ENCODE assay signal across 22 mouse cellular contexts in genomic region chr7:144562016-144562415, GRCm38 (mm10). TPM values are rescaled to one million over a fixed set of nuclear protein-coding genes. Genes with fewer than 3 reads are reported as not detected.
DNase-seq lines count a peak whose midpoint lies in the region; ATAC-seq lines count a peak whose summit lies in the region.
"Had no signal": no experiment of that assay in that cellular context is flagged by ENCODE, and none has a peak within 500 bp of the region (broad histone marks: within the 10 kb centered on the region; RNA-seq: fewer than 3 reads in every experiment).

No protein-coding gene starts in this region.

- 0 out of 2 replicates have a peak, but pooled peaks cover 2% of the 10 kb centered on the region for H3K27me3 ChIP-seq in hindbrain, embryonic 11.5 days (ENCODE audit: control insufficient read depth, insufficient read depth, low read length)
- H3K27me3 ChIP-seq in hindbrain, embryonic 16.5 days (replicated peaks; ENCODE audit: control insufficient read depth, insufficient read depth, low read length), result no peaks in the 10 kb centered on the region; the same call in none of the 2 replicates
- H3K27me3 ChIP-seq in forebrain, embryonic 11.5 days (ENCODE audit: control insufficient read depth, insufficient read depth, low read length), result no peaks in the 10 kb centered on the region; the same call in 1 of the 2 replicates
- H3K27me3 ChIP-seq: embryonic facial prominence, embryonic 13.5 days; limb, embryonic 13.5 days; neural tube, embryonic 12.5 days had no signal

- DNase-seq in hindbrain, embryonic 11.5 days (ENCODE audit: low spot score), result peak; percentile 33
- DNase-seq in lung, postnatal 36 days, result peak; percentile 15
- no peak for DNase-seq in lung, postnatal 14 days
- peak; percentile 68 for DNase-seq in embryo, embryonic 10.5 days (ENCODE audit: low spot score)
- peak; percentile 62 for DNase-seq in yolk sac, embryonic 10.5 days (ENCODE audit: low spot score)
- DNase-seq in forebrain, embryonic 11.5 days (ENCODE audit: low spot score), result no peak
- DNase-seq: adrenal gland, postnatal 36 days; cerebellum, adult 18-20 months; layer of hippocampus, postnatal 36 days; thymus, postnatal 14 days had no signal

- H3K9ac ChIP-seq in hindbrain, embryonic 11.5 days (ENCODE audit: low read depth, low read length), result no peak overlapping the region
- H3K9ac ChIP-seq in hindbrain, embryonic 16.5 days (ENCODE audit: low read depth, low read length), result no peak overlapping the region
- H3K9ac ChIP-seq in forebrain, embryonic 11.5 days (ENCODE audit: low read length), result no peak overlapping the region
- H3K9ac ChIP-seq: embryonic facial prominence, embryonic 13.5 days; heart, embryonic 13.5 days; limb, embryonic 13.5 days; liver, embryonic 14.5 days; neural tube, embryonic 12.5 days had no signal

- no peak overlapping the region for H3K27ac ChIP-seq in hindbrain, embryonic 11.5 days (ENCODE audit: low read depth, low read length)
- no peak overlapping the region for H3K27ac ChIP-seq in hindbrain, embryonic 16.5 days (ENCODE audit: low read depth, low read length)
- H3K27ac ChIP-seq in forebrain, embryonic 11.5 days (ENCODE audit: low read depth, low read length), result no peak overlapping the region
- H3K27ac ChIP-seq: embryonic facial prominence, embryonic 13.5 days; heart, embryonic 13.5 days; hindbrain, postnatal 0 days; layer of hippocampus, adult 2 months; limb, embryonic 13.5 days; liver, embryonic 14.5 days; neural tube, embryonic 12.5 days had no signal

- 0% methylated on average over 3 of the region's 3 CpGs for WGBS in hindbrain, embryonic 11.5 days
- WGBS in hindbrain, embryonic 16.5 days, result 0% methylated on average over 3 of the region's 3 CpGs
- WGBS in forebrain, embryonic 11.5 days, result 4% methylated on average over 3 of the region's 3 CpGs

- H3K4me2 ChIP-seq in hindbrain, embryonic 11.5 days (replicated peaks; ENCODE audit: low read depth, low read length), result no peak overlapping the region
- no peak overlapping the region for H3K4me2 ChIP-seq in hindbrain, embryonic 16.5 days (ENCODE audit: low read length)
- no peak overlapping the region for H3K4me2 ChIP-seq in forebrain, embryonic 11.5 days (ENCODE audit: low read depth, low read length, severe bottlenecking)
- H3K4me2 ChIP-seq: embryonic facial prominence, embryonic 13.5 days; heart, embryonic 13.5 days; limb, embryonic 13.5 days; neural tube, embryonic 12.5 days had no signal

- ATAC-seq in hindbrain, embryonic 11.5 days (ENCODE audit: low FRiP score), result no peak
- no peak for ATAC-seq in hindbrain, embryonic 16.5 days
- no peak for ATAC-seq in forebrain, embryonic 11.5 days (replicated peaks; ENCODE audit: low FRiP score)
- ATAC-seq: CD4-positive, CD25-positive, alpha-beta regulatory T cell, adult 4 months; forebrain, embryonic 16.5 days; hindbrain, postnatal 0 days; intestine, postnatal 0 days had no signal

- no peaks in the 10 kb centered on the region for H3K9me3 ChIP-seq in hindbrain, embryonic 11.5 days (ENCODE audit: control insufficient read depth, low read length)
- no peaks in the 10 kb centered on the region for H3K9me3 ChIP-seq in hindbrain, embryonic 16.5 days (ENCODE audit: control insufficient read depth, low read length)
- no peaks in the 10 kb centered on the region for H3K9me3 ChIP-seq in forebrain, embryonic 11.5 days (ENCODE audit: control insufficient read depth, low read length)
- H3K9me3 ChIP-seq: embryonic facial prominence, embryonic 13.5 days; heart, embryonic 13.5 days; limb, embryonic 13.5 days; megakaryocyte, embryonic 14.5 days; neural tube, embryonic 12.5 days had no signal

- no peaks in the 10 kb centered on the region for H3K4me1 ChIP-seq in hindbrain, embryonic 11.5 days (replicated peaks; ENCODE audit: control insufficient read depth, insufficient read depth, low read length)
- H3K4me1 ChIP-seq in hindbrain, embryonic 16.5 days (ENCODE audit: control insufficient read depth, insufficient read depth, low read depth, low read length), result no peaks in the 10 kb centered on the region; the same call in 1 of the 2 replicates
- no peaks in the 10 kb centered on the region for H3K4me1 ChIP-seq in forebrain, embryonic 11.5 days (replicated peaks; ENCODE audit: control insufficient read depth, insufficient read depth, low read length)
- H3K4me1 ChIP-seq: limb, embryonic 13.5 days; neural tube, embryonic 12.5 days had no signal

- H3K36me3 ChIP-seq in hindbrain, embryonic 11.5 days (ENCODE audit: control insufficient read depth, insufficient read depth, low read length), result no peaks in the 10 kb centered on the region
- no peaks in the 10 kb centered on the region for H3K36me3 ChIP-seq in hindbrain, embryonic 16.5 days (ENCODE audit: control insufficient read depth, insufficient read depth, low read length)
- no peaks in the 10 kb centered on the region for H3K36me3 ChIP-seq in forebrain, embryonic 11.5 days (ENCODE audit: control insufficient read depth, insufficient read depth, low read length)
- H3K36me3 ChIP-seq: embryonic facial prominence, embryonic 13.5 days; heart, embryonic 13.5 days; limb, embryonic 13.5 days; neural tube, embryonic 12.5 days had no signal

- H3K4me3 ChIP-seq in hindbrain, embryonic 11.5 days (ENCODE audit: low read depth, low read length), result no peak overlapping the region
- no peak overlapping the region for H3K4me3 ChIP-seq in hindbrain, embryonic 16.5 days (ENCODE audit: low read length)
- H3K4me3 ChIP-seq in forebrain, embryonic 11.5 days (ENCODE audit: low read depth, low read length), result no peak overlapping the region
- H3K4me3 ChIP-seq: embryonic facial prominence, embryonic 13.5 days; heart, embryonic 13.5 days; layer of hippocampus, adult 2 months; limb, embryonic 13.5 days; megakaryocyte, embryonic 14.5 days; neural tube, embryonic 12.5 days had no signal

RNA-seq across cellular contexts. Expression of gene Ppfia1, which starts 8.5 kb away (rescaled TPM):
- 38.1 and 38.5 TPM in 2 replicates for polyA plus RNA-seq in hindbrain, embryonic 11.5 days (2014; fragmentation: Nextera tagmentation; extraction: Ambion mirVana)
- polyA plus RNA-seq in hindbrain, embryonic 16.5 days (2015; fragmentation: Nextera tagmentation; extraction: Ambion mirVana), result 12.8 and 23.9 TPM in 2 replicates
- polyA plus RNA-seq in forebrain, embryonic 11.5 days (2014; fragmentation: Nextera tagmentation; extraction: Ambion mirVana), result 53.0 and 58.3 TPM in 2 replicates

RNA-seq across cellular contexts. Expression of gene Fadd, which starts 20.2 kb away (rescaled TPM):
- polyA plus RNA-seq in hindbrain, embryonic 11.5 days (2014; fragmentation: Nextera tagmentation; extraction: Ambion mirVana), result 8.3 and 8.6 TPM in 2 replicates
- 4.7 and 5.9 TPM in 2 replicates for polyA plus RNA-seq in hindbrain, embryonic 16.5 days (2015; fragmentation: Nextera tagmentation; extraction: Ambion mirVana)
- 10.3 and 10.6 TPM in 2 replicates for polyA plus RNA-seq in forebrain, embryonic 11.5 days (2014; fragmentation: Nextera tagmentation; extraction: Ambion mirVana)

Comparison
In these comparisons a context has a peak if more than half of its experiments do, and no peak if none do; other contexts are left out.
1. DNase-seq: peak in hindbrain, embryonic 11.5 days (single experiment), lung, postnatal 36 days (single experiment), embryo, embryonic 10.5 days (single experiment) and yolk sac, embryonic 10.5 days (single experiment); none in lung, postnatal 14 days (single experiment) and forebrain, embryonic 11.5 days (single experiment).